Mouse (Mus musculus): ENCODE data around the gene Chn2. TPM values are rescaled to one million over a fixed set of nuclear protein-coding genes. Genes with fewer than 3 reads are reported as not detected.

Gene Chn2
- polyA plus RNA-seq, 1 experiment from 2014 or later, result 32.5 TPM

DNA sequence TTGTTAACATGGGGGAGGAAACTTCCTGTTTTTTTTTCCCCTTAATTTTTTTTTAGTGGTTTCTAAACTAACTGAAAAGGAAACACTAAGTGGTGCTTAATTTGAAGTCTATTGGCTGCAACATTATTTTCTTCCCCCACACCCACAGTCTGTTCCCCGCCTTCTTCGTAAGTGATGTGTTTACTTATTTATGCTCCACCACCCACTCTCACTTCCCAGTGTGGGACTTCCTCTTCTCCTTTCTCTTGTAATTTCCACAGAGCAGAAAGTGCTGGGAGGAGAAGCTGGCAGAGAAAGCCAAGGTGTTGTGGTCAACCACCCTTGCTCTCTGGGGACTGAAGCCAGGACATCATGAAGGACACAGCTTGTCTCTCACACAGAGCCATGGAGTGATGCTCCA lies 43.2 kb downstream of the Chn2 start:
- Histone ChIP-seq H3K4me3 (no peak overlapping the region), H3K4me1 (replicated peaks) (no peaks in the 10 kb centered on the region), H3K4me2 (no peak overlapping the region), H3K27ac (replicated peaks) (no peak overlapping the region), H3K36me3 (no peaks in the 10 kb centered on the region), H3K27me3 (no peaks in the 10 kb centered on the region), H3K9ac (no peak overlapping the region), H3K9me3 (no peaks in the 10 kb centered on the region)
- WGBS, result 63% methylated on average over 2 of the region's 2 CpGs
- no peak for ATAC-seq (ENCODE audit: low FRiP score, low read depth)

DNA sequence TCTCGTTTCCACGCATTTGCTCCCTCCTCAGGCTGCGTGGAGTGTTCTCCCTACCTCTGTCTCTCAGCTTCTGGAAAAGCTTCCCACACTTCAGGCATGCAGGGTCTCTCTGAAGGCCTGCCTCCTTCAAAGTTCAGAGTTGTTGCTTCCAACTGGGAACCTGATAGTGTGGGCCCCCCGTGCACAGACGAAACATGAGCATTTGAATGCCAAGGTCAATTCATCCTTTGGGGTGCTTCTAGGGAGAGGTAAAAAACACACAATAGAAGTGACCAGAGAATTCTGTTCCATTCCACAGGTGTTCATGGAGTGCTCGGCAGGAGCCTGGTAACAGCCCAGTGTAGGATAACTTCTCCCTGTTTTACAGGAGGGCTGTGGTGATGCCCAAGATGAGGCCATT lies 44.7 kb downstream of the Chn2 start:
- no peak overlapping the region for H3K4me3 ChIP-seq
- H3K9ac ChIP-seq, result no peak overlapping the region
- H3K4me2 ChIP-seq, result no peak overlapping the region
- H3K9me3 ChIP-seq, result no peaks in the 10 kb centered on the region
- H3K27me3 ChIP-seq, result no peaks in the 10 kb centered on the region
- H3K36me3 ChIP-seq, result no peaks in the 10 kb centered on the region
- no peaks in the 10 kb centered on the region for H3K4me1 ChIP-seq (replicated peaks)
- 80% methylated on average over 6 of the region's 6 CpGs for WGBS
- no peak overlapping the region for H3K27ac ChIP-seq (replicated peaks)
- ATAC-seq (ENCODE audit: low FRiP score, low read depth), result no peak

DNA sequence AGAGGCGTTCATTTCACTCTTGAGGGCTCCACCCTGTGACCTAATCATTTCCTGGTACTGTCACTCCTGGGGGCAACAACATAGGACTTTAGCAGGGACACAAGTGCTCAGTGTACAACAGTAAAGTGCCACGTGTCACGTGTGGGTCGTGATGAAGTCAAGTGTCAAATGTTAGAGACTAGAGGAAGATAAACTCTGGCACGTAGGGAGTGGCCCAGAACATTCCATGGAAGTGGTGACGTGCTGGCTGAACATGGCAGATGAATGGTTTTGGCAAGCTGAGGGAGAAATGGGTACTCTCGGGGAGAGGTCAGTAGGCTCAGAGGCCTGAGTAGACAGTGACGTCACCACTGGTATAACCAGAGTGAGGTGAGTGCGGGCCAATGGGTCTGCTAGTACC lies 45.7 kb downstream of the Chn2 start:
- Histone ChIP-seq H3K4me2 (no peak overlapping the region), H3K9ac (no peak overlapping the region), H3K4me3 (no peak overlapping the region), H3K27ac (replicated peaks) (no peak overlapping the region), H3K9me3 (no peaks in the 10 kb centered on the region), H3K36me3 (no peaks in the 10 kb centered on the region), H3K4me1 (replicated peaks) (no peaks in the 10 kb centered on the region), H3K27me3 (no peaks in the 10 kb centered on the region)
- no peak for ATAC-seq (ENCODE audit: low FRiP score, low read depth)
- WGBS, result 83% methylated on average over 9 of the region's 9 CpGs

DNA sequence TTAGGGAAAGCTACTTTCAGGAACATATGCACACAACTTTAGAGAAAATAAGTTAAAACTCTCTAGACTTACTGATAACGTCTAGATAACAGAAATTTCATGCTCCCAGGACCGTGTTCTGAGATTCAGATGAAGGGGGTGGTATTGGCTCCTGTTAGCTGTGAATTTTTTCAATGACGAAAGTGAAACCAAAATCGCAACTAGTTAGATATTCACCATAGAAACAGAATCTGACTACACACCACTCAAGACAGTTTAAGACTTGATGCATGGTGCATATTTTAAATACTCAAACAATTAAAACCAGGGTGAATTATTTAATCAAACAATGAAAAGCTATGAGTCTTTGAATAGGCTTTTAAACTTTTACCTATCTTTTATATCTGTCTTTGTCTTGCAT lies 48.8 kb downstream of the Chn2 start:
- Histone ChIP-seq H3K27me3 (no peaks in the 10 kb centered on the region), H3K9ac (no peak overlapping the region), H3K4me3 (no peak overlapping the region), H3K36me3 (no peaks in the 10 kb centered on the region), H3K4me2 (no peak overlapping the region), H3K4me1 (replicated peaks) (no peaks in the 10 kb centered on the region), H3K9me3 (no peaks in the 10 kb centered on the region), H3K27ac (replicated peaks) (no peak overlapping the region)
- WGBS, result 92% methylated on average over 4 of the region's 4 CpGs
- no peak for ATAC-seq (ENCODE audit: low FRiP score, low read depth)

DNA sequence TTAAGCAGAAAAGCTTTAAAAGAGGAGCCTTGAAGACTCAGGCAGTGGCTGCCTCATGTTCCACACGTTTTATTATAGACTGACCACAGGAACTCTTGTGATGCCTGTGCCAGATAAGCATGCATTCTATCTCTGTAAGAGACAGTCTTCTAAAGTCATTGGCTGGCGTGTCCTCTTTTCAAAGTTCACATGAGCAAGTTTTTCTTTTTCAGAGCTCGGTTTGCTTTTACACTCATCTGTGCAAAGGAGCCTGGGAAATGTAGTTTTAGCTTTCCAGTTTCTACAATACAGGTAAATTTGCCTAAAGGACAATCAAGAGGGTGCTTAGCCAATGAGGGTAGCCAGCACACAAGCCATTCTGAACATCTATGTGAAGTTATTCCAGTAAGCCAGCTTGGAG lies 51.5 kb downstream of the Chn2 start:
- Histone ChIP-seq H3K9me3 (no peaks in the 10 kb centered on the region), H3K27ac (replicated peaks) (no peak overlapping the region), H3K36me3 (no peaks in the 10 kb centered on the region), H3K4me3 (no peak overlapping the region), H3K27me3 (no peaks in the 10 kb centered on the region), H3K4me1 (replicated peaks) (no peaks in the 10 kb centered on the region), H3K4me2 (no peak overlapping the region), H3K9ac (no peak overlapping the region)
- ATAC-seq (ENCODE audit: low FRiP score, low read depth), result no peak
- WGBS, result 74% methylated on average over 3 of the region's 3 CpGs

DNA sequence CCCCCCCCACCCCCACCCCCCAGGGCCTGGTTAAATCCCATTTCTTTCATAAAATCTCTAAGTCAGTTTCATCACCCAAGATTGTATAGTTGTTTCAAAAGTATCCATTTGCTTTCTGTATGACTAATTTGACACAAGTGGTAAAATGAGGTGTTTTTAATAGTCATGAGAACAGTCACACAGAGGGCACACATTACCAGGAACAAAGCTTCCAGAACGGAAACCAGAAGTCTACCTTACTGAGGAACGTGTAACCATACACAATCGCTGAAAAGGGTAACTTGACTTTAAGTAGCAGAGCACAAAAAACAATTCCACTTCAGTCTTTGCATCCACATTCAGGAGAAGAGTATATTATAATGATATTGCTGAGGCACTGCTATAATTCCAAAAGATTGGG lies 53.6 kb downstream of the Chn2 start:
- Histone ChIP-seq H3K4me1 (replicated peaks) (peaks cover 10% of the 10 kb centered on the region), H3K27ac (replicated peaks) (no peak overlapping the region), H3K4me3 (no peak overlapping the region), H3K9ac (no peak overlapping the region), H3K36me3 (no peaks in the 10 kb centered on the region), H3K9me3 (no peaks in the 10 kb centered on the region), H3K27me3 (no peaks in the 10 kb centered on the region), H3K4me2 (no peak overlapping the region)
- 90% methylated on average over 3 of the region's 3 CpGs for WGBS
- no peak for ATAC-seq (ENCODE audit: low FRiP score, low read depth)

DNA sequence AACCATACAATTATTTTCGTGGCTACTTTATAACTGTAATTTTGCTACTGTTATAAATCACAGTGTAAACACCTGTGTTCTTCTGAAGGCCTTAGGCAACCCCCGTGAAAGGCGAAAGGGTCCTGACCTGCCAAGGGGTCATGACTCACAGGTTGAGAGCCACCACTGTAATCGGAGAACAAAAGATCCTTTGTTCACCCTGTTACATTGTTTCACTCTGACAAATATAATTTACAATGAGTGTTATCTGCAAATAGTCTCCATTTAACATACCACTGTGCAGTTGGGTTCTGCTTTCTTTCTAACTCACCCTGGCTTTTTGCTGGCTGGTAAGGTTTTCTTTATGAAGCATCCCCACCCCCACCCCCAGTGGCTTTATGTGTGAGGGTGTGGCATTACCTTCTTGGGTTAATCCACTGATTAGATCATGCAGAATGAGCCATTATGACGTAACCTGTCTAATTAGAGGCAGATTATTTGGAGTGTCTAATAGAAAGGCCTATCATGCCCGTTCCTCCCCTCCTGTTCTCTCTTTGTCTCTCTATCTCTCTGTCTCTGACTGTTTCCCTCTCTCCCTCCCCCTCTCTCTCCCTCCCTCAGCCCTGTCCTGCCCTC lies 56.9 kb downstream of the Chn2 start:
- H3K9ac ChIP-seq, result no peak overlapping the region
- H3K27ac ChIP-seq (replicated peaks), result no peak overlapping the region
- 27% methylated on average over 6 of the region's 6 CpGs for WGBS
- peaks cover 10% of the 10 kb centered on the region for H3K4me1 ChIP-seq (replicated peaks)
- no peaks in the 10 kb centered on the region for H3K27me3 ChIP-seq
- H3K4me3 ChIP-seq, result no peak overlapping the region
- no peak overlapping the region for H3K4me2 ChIP-seq
- no peak for ATAC-seq (ENCODE audit: low FRiP score, low read depth)
- no peaks in the 10 kb centered on the region for H3K36me3 ChIP-seq
- no peaks in the 10 kb centered on the region for H3K9me3 ChIP-seq

DNA sequence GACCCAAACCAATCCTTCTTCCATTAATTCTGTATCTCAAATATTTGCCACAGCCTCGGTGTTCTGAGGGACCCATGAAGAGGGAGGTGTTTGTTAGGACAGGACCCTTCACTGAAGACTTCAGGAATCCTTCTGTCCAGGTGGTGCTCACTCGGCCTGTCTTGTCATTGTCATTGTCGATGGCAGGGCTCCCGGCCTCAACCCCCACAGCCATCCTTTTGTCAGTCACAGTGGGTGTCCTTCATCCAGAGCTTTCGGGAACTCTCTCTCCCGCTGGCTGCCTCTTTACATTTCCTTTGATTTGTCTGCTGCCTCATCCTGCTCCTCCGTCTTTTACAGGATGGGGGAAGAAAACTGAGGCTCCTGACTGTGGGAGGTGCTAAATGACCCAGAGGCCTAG lies 57.5 kb downstream of the Chn2 start:
- WGBS, result 7% methylated on average over 7 of the region's 7 CpGs
- Histone ChIP-seq H3K9me3 (no peaks in the 10 kb centered on the region), H3K9ac (no peak overlapping the region), H3K4me3 (no peak overlapping the region), H3K27me3 (no peaks in the 10 kb centered on the region), H3K27ac (replicated peaks) (no peak overlapping the region), H3K4me2 (no peak overlapping the region), H3K4me1 (replicated peaks) (peaks cover 10% of the 10 kb centered on the region), H3K36me3 (no peaks in the 10 kb centered on the region)
- no peak for ATAC-seq (ENCODE audit: low FRiP score, low read depth)

DNA sequence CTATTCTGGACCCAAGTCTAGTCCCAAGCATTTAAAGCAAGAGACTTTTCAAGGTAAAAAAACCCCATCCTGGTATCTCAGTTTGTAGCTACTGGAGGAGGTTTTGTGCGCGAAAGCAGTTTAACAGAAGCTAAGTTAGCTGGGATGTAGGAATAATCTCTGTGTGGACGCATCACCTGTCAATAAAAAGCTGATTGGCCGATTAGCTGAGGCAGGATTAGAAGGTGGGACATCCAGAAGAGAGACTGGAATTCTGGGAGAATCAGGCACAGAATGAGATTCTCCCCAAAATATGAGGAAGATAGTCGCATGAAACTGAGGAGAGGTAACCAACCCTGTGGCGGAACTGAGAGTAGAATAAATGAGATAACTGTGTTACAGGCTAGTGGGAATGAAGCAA lies 59.0 kb downstream of the Chn2 start:
- Histone ChIP-seq H3K4me1 (replicated peaks) (peaks cover 10% of the 10 kb centered on the region), H3K9me3 (no peaks in the 10 kb centered on the region), H3K36me3 (no peaks in the 10 kb centered on the region), H3K27me3 (no peaks in the 10 kb centered on the region), H3K9ac (no peak overlapping the region), H3K4me3 (no peak overlapping the region), H3K4me2 (no peak overlapping the region), H3K27ac (replicated peaks) (no peak overlapping the region)
- 93% methylated on average over 6 of the region's 6 CpGs for WGBS
- ATAC-seq (ENCODE audit: low FRiP score, low read depth), result no peak

DNA sequence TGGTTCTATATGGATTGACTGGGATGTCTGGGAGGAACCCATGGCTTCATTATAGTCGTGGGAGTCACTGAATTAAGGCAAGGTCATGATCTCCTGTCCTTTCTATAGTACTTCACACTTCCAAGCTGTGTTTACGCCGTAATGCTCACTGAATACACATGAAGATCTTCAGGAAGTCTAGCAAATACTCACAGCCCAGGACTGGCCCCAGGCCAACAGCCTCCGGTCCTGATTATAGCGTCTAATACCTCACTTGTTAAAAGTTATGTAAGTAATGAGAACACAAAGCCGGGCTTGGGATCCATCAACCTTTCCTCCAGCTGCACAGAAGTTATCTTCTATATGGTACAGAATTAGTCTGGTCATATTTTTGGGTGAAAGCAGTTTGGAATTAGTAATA lies 60.3 kb downstream of the Chn2 start:
- 66% methylated on average over 6 of the region's 6 CpGs for WGBS
- Histone ChIP-seq H3K36me3 (no peaks in the 10 kb centered on the region), H3K4me3 (no peak overlapping the region), H3K27ac (replicated peaks) (no peak overlapping the region), H3K9me3 (no peaks in the 10 kb centered on the region), H3K27me3 (no peaks in the 10 kb centered on the region), H3K9ac (no peak overlapping the region), H3K4me1 (replicated peaks) (peaks cover 11% of the 10 kb centered on the region), H3K4me2 (no peak overlapping the region)
- ATAC-seq (ENCODE audit: low FRiP score, low read depth), result no peak

DNA sequence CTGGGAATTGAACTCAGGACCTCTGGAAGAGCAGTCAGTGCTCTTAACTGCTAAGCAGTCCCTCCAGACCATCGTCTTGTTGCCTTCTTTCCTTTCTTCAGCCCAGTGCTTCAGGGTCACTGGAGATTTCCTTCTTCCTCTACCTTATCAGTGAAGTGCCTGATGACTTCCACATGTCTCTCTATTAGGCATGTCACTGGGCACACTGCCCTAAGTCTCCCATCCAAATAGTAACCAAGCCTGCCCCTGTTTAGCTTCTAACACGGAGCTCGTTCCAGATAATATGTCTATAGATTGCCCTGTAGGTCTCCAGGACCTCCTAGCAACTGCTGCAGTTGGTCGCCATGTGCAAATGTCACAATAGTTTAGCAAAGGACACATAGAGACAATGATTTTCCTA lies 62.9 kb downstream of the Chn2 start:
- no peaks in the 10 kb centered on the region for H3K36me3 ChIP-seq
- H3K4me2 ChIP-seq, result no peak overlapping the region
- 91% methylated on average over 4 of the region's 4 CpGs for WGBS
- no peak overlapping the region for H3K27ac ChIP-seq (replicated peaks)
- H3K9me3 ChIP-seq, result no peaks in the 10 kb centered on the region
- ATAC-seq (ENCODE audit: low FRiP score, low read depth), result no peak
- H3K4me1 ChIP-seq (replicated peaks), result peaks cover 13% of the 10 kb centered on the region
- no peaks in the 10 kb centered on the region for H3K27me3 ChIP-seq
- no peak overlapping the region for H3K9ac ChIP-seq
- no peak overlapping the region for H3K4me3 ChIP-seq

DNA sequence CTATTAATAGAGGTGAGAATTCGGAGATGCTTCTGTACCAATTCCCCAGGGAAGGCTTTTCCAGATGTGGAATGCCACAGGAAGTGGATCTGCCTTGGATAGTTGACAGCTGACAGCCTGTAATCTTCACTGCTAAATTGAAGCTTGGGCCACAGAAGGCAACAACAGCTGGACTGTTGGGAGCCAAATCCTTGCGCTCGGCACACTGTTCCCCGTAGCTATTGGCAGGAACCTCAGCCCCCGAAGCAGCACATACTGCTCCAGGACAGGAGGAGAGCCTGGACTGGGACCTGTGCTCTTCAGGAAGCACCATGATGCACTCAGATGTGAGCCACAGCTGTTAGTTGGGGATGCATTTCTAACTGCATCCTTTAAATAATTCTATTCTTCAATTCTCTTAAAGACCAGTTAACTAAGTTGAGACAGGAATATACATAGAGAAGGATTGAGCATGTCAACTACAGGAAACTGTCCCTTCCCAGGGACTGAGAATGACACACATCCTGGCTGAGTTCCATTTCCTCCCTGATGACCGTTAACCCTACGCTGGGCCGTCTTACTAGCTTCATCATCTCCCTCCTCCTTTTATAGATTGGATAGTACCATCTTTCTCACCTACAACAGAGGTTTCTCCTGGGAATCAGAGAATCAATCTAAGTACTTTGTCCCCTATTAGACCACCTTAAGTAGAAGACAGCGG lies 64.1 kb downstream of the Chn2 start:
- Histone ChIP-seq H3K27me3 (no peaks in the 10 kb centered on the region), H3K4me2 (no peak overlapping the region), H3K9ac (no peak overlapping the region), H3K27ac (replicated peaks) (no peak overlapping the region), H3K9me3 (no peaks in the 10 kb centered on the region), H3K4me1 (replicated peaks) (peaks cover 12% of the 10 kb centered on the region), H3K4me3 (no peak overlapping the region), H3K36me3 (no peaks in the 10 kb centered on the region)
- ATAC-seq (ENCODE audit: low FRiP score, low read depth), result no peak
- WGBS, result 73% methylated on average over 9 of the region's 9 CpGs

All from hindbrain, embryonic 15.5 days (tissue).